Mouse (Mus musculus) layer of hippocampus, adult 18-20 months (tissue): ENCODE measurements around the gene Uba7. TPM values are rescaled to one million over a fixed set of nuclear protein-coding genes. Genes with fewer than 3 reads are reported as not detected.
A peak's percentile ranks its signal among the peaks of the same experiment; 100 is the strongest.

Experiments used
- DNase-seq, 2 experiments: peaks; one replicate each; pipeline ENCODE4 v3.0.0; 2022; ENCODE audit warnings: low spot score in 2 of 2
- long read RNA-seq: library from polyadenylated mRNA; stranded (forward); transcript quantifications from one replicate; pipeline ENCODE4 v2.0.0, GENCODE M21; 2021
- total RNA-seq, 2 experiments: library from RNA; stranded (reverse); gene quantifications; 2 replicates each; pipeline ENCODE4 v1.2.3; 2021

The Uba7 gene
- total RNA-seq = 1 to 10 TPM; 5.1 to 5.9 TPM
- long read RNA-seq, partial matches to known transcripts = 0 of 1 reads
- long read RNA-seq, other reads (novel, unspliced or antisense) = 1 of 1 reads

DNA sequence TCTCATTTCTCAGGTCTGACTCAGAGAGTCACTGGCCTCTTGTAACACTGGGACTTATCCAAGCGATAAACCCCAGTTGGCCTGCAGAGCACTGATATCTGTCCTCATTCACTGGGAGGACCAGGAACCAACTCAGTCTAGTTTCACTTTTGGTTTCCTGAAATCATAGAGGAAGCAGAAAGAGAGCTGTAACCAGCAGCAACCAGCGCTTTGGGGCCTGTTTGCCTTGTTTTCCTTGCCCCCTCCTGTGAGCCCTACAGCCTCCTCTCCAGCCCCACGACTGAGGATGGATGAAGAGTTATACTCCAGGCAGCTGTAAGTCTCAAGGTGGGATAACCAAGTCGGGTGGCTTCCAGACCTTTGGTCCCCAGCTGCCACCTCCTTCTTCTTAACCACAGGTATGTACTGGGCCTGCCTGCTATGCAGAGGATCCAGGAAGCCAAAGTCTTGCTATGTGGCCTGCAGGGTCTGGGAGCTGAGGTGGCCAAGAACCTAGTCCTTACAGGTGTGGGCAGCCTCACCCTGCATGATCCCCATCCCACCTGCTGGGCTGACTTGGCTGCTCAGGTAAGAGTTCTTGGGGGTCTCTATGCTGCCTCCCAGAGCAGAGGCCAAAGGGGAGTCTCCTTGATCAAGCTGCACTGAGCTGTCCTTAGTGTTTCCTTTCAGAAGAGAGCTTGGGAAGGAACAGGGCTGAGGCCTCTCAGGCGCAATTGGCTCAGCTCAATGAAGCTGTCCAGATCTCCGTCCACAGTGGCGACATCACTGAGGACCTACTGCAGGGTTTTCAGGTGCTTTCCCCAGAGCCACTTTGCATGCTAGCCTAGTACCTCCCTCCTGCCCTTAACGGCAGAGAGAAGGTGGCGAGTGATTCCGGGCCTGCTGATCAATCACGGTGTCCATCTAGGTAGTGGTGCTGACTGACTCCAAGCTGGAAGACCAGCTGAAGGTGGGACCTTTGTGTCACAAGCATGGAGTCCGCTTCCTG, at the start of gene Uba7:
Gene Uba7, plus strand, starts transcription at position 107 of the 988 bp plus-strand sequence.
- no peak for DNase-seq

DNA sequence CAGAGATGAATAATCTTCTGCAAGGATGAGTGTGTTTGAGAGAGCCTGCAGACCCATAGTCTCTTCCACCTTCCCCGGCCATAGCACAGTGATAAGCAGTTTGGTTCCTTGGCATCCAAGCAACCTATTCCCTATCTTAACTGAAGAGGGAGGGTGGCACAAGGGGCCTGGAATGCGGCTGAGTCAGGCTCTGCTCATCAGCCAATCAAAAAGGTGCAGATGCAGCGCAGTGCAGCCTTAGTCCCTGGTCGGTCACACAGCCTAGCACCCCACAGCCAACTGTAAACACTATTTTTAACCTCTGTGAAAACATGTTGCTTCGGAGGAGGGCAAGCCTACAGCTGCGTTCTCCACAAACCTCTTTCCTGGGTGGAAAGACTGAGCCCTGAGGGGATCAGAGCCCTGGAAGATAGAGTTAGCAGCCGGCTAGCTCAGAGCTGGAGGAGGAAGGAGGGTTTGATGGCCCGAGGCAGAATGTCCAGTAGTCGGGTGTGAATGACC, 48.3 kb upstream of the Uba7 start:
- peak in 1 of 2 experiments; percentile 47 for DNase-seq

DNA sequence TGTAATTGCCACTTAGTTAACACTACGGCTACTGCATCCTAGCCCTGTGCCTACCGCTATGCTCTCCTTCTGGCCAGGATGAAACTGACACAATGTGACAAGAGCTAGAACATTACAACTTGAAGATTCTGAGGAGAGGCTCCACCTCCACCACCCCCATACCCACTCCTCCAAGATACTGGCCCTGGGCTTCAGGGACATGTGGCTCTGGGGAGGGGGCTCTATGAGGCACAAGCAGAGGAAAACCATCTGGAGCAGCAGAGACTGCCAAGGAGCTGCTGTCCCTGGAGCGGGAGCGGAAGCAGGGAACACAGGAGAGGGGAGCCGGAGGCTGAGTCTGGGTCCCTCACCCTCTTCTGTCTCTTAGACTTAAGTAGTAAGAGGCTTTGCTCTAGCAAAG, 47.6 kb upstream of the Uba7 start:
- peak; percentile 48 to 55 for DNase-seq

DNA sequence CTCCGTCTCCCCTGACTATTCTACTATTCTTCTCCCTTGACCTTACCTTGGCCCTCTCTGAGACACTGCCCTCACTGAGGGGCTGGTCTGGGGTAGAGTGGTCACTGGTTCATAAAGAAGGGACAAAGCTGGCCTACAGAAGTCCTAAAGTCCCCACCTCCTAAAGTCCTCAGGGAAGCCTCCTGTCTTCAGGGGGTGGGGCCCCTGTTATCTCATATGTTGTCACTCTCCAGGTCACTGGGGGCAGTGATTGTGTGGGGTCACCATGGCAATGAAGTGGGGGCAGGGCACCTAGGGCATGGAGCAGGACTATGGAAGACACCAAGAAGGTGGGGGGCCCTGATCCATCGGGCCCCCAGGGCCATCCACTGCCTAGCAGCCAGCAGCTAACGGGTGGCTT, 47.1 kb upstream of the Uba7 start, which contains the start of gene Actl11:
Gene Actl11, plus strand, starts transcription at position 301 of the 400 bp plus-strand sequence.
- no peak for DNase-seq

DNA sequence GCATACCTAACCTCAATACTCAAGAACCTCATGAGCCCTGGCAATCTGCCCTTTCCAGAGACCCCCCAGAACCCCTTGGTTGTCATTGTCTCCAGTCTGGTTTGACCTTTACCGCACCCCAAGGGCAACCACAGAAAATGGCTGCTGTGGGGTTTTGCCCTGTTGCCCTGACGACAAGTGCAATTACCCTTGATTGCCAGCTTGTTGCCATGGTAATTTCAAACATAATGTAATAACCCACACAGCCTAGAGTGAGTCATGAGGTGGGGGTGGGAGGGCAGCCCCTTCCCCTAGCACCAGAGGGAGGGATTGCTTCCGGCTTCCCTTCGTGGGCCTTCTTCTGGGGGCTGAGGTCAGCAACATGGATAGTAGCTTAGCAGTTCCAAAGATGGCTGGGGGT, 43.1 kb upstream of the Uba7 start:
- peak in 1 of 2 experiments; percentile 60 for DNase-seq

DNA sequence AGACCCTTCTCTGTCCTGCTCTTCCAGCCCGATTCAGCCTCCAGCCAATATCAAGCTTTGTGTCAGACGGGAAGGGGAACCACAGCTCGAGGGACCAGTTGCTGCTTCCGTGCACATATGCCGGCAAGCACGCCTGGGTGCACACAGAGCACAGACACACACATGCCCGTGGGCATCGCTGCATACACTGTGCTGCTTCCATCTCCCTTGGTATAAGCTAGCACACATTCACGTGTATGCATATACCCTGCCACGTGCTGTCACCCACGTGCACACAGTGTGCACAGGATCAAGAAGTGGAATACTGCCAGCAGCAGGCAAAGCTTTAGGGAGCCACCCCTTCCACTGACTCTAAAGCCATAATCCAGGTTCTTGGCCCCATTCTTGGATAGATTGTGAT, 41.2 kb upstream of the Uba7 start:
- peak; percentile 31 to 54 for DNase-seq

DNA sequence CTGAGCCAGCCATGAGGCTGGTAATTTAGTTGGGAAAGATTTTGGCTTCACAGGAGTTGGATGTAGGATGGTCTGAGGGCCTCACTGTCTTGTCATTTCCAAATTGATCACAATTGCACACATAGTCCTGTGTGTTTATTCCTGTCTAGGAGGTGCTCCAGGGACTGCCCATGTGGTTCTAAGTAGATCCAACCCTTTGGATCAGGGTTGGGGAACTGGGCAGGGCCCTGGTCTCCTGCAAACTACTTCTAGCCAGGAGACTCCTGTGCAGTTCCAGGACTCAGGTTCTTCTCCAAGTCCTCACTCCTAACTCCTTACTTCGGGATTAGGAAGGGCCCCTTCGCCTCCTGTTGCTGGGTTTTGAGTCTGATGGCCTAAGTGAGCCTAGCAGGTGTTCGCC, 39.9 kb upstream of the Uba7 start, which contains the start of gene Camkv:
Gene Camkv, plus strand, starts transcription at position 301 of the 400 bp plus-strand sequence.
- no peak for DNase-seq

DNA sequence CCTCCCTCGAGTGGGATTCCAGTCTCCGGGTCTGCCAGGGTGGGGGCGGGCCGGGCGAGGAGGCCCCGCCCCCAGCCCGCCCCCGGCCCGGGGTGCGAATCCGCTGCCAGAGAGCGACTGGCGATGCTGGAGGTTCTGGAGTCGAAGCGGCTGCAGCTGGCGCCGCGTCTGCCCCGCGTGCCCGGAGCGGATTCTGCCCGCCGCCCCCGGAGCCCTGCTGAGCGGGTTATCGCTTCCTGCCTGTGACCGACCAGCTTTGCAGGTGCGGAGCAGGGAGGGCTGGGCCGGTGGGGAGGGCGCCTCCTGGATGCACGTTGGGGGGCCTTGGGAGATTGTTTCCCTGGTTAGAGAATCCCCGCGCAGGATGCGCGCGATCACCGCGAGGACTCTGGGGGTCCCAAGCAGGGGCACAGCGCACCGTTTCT, 39.5 kb upstream of the Uba7 start:
- peak; percentile 59 to 74 for DNase-seq

DNA sequence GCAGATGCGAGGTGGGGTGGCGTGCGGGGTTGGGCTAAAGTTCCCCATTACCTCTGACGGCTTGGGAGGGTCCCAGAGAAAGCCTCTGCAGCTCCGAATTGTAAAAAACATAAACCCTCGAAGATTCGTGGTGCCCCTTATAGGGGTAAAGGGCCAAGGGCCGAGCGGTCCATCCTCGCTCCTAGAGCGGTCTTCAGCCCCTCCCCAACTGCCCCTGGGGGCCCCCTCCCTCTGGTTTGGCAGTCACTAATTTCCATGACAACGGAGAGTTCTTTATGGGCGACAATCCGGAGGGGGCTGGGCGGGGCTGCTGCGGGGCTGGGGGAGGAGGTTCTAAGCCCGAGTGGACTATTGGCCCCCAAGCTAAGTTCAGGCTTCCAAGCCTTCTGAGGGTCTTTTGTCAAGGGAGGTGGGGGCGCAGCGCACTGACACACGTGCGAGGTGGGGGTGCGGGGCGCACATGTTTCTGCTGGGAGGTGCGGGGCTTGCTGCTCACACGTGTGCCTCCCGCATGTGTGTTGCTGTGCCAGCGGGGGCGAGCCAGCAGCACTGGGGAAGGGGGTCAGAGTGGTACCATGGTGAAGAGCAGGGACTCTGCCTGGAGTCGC, 39.0 kb upstream of the Uba7 start:
- peak; percentile 60 to 67 for DNase-seq

DNA sequence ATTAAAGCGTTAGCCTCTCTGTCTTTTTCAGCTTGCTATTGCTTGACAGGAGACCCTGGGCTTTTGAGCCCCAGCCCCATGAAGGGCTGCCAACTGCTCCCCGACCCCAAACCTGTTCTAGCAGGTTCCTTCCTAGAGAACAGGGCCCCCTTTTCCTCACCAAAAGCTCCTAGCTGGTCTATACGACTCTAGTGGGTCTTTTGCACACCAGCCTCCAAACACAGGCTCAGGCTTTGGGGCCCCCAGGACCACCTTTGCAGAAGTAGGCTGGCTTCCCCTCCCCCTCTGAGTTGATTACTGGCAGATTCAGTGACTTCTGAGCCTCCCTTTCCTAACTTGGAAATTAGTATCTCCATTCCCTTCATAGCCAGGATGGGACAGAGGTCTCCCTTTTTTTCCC, 38.5 kb upstream of the Uba7 start:
- no peak for DNase-seq

DNA sequence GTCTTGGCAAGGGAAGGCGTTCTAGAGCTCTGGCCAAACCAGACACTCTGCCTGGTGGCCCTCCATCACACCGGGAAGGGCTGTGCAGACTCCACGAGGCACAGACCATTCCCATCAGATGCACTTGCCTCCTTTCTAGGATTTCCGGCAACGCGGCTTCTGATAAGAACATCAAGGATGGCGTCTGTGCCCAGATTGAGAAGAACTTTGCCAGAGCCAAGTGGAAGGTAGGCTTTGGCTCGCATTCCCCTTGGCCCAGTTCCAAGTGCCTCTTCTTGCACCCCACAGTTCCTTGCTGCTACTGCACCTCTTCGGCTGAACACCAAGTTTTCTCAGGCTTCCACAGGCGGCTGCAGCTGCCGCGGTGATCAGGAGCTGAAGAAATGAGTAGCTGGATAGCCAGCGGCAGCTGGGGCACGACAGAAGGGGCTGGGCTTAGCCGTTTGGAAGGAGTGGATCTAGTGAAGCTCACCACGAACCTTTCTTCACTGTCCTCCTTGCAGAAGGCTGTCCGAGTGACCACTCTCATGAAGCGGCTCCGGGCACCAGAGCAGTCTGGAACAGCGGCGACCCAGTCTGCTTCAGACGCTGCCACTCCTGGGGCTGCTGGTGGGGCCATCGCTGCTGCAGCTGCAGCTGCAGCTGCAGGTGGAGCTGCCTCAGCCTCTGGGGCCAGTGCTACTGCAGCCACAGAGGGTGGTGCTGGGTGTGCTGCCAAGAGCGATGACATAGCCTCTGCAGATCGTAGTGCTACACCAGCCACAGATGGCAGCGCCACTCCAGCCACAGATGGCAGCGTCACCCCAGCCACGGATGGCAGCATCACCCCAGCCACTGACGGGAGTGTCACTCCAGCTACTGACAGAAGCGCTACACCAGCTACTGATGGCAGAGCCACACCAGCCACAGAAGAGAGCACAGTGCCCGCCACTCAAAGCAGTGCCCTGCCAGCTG, 27.8 kb upstream of the Uba7 start:
- DNase-seq = peak in 1 of 2 experiments; percentile 43

DNA sequence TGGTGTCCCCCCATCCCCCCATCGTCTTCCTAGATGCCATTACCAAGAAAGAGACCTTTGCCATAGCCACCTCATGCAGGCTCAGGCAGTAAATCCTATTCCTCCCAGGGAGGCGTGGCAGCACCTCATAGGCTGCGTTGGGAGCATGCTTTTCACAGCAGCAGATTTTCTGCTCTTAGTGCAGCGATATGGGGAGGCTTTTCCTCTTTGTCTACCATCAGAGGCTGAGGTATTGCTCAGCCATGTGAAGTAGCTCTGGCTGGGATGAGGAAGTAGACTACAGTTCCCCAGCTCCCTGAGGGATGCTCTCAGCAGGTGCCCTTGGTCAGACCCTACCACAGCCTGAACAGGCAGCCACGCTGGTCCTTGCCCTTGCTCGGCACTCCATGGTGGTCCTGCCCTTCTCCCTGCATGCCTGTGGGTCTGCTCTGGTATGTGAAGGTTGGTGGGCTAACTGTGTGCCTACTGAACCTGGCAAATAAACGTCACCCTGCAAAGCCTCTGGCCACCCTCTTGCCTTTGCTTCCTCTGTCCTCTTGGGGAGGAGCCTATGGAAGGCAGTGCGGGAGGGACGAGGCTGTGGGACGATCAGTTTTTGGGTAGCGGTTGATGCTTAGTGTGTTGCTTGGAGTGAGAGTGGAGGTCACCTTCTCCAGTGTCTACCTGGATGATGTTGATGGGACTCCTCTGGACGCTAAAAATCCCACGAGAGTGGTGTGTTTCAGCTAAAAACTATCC, 26.0 kb upstream of the Uba7 start:
- no peak for DNase-seq

DNA sequence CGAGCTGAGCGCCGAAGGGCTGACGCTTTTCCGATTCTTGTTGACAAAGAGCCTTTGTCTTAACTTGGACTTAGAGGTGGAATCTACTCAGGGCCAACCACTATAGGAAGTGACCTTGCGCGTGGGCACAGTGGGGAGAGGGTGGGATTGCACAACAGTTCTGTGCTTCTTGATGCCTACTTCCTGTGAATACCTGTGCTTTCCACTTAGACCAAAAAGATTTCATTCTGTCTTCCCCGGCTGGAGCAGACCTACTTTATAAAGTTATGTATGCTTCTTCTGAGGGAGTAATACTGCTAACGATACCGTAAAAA, 25.4 kb upstream of the Uba7 start, which contains the start of gene Traip:
Gene Traip, plus strand, starts transcription at position 215 of the 314 bp plus-strand sequence.
- DNase-seq = no peak

DNA sequence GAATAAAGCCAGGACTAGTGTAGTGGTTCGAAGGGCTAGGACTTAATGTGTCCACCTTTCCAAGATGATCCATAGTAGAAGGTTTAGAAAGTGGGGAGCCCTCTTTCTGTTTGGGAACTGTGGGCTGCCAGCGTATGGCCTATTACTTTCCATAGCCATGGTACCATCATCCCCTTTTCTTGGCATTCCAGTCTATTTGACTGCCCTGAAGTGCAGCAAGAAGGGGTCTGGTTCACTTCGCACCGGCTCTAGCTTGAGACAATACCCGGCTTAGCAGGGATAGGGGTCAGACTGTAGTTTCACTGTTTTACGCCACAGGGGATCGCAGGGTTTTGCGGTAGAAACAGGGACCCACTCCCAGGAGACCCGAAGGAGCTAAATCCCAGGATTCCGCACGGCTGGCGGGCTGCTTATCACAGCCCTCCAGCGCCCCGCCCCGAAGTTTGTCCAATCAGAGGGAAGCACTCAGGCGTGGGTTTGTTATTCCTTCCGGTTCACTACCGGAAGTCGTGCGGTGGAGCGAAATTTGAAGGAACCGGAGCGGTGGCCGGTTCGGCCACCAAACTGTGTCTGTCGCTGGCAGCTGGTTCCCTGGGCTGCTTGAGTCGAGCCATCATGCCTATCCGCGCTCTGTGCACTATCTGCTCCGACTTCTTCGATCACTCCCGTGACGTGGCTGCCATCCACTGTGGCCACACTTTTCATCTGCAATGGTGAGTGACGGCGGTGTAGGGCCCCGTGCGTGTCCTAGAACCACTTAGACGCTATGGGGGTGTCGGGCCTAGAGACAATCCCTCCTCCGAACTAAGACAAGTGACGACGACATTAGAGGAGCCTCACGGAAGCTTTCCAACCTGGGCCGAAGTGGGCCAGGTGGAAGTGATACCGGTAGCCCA, 24.6 kb upstream of the Uba7 start:
- DNase-seq = peak; percentile 87 to 92

DNA sequence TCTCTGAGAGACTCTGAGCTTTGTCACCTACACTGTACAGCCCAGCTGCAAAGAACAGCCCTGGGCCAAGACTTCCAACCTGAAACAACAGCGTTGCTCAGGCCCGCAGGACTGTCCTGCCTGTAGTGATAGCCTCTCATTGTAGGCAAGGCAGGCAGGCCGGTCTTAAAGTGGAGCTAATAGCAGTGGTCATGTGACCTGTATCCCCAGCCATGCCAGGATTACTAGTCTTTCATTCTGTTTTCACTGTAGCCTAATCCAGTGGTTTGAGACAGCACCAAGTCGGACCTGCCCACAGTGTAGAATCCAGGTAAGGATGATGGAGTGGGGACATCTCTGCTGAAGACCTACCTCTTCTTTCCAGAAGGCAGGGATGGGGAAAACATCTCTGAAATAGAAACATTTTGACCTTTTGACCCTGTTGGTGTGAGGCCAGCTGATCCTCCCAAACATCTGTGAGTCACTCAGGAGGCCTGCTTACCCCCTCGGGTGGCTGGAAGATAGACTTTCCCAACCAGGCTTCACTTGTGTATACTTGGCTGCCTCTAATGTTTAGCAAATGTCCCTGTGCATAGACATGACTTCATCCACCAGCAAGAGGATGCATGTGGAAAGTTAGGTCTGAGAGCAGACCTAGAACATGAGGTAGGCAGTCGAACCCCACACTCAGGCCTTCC, 19.6 kb upstream of the Uba7 start:
- no peak for DNase-seq

DNA sequence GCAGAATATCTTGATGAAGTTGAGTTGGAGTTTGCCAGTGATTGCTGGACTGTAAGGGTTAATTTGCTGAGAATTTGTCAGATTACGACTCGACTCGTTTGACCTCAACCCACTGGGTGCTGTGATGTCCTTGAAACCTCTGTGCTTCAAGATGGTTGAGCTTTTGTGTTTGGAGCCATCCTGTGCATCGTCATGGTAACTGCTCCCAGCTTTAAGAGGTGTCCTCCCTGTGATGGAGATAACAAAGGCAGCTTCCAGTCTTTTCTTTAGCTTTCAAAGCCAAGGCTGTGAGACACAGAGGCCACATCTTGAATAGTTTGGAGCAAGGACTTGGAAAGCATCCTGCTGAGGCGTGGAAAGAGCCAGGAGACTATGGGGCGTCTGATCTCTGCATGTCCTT, 18.2 kb upstream of the Uba7 start:
- no peak for DNase-seq

DNA sequence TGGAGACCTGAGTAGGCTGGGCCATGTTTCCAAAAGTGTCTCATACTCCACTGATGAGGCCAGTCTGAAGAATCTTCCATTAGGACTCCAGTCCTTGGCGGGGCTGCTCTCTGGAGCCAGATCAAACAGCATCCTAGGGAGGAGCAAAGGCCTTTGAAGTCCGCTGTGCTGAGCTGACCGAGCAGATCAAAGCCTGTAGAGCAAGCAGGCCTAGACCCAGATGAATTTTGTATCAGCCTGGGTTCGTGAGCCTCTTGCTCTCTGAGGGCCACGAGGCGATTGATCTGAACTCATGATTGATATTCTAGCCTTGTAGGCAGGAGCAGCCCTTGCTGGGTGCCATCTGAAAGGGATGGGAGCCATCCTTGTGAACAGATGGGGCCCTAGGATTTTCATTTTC, 15.4 kb upstream of the Uba7 start:
- DNase-seq = no peak

DNA sequence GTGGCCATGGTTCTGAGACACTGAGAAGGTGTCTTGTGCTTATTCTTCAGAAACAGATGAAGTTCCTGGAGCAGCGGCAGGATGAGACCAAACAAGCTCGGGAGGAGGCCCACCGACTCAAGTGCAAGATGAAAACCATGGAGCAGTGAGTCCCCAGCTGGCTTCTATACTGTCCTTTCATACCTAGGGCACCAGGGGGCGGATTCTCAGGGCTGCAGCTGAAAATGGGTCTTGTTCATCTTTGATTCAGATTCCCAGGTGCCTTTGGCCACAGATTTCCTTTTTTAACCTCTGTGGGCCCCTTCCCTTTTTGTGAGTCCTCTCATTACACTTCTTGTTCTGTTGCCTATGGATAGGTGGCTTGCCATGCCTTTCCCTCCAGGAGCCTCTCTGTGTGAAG, 14.4 kb upstream of the Uba7 start:
- no peak for DNase-seq
